Mouse (Mus musculus): ENCODE results near the gene Ptprg.
"Not testable (repeated sequence)": the region's sequence is repeated elsewhere in the genome, so short reads cannot be mapped to it uniquely, and the experiment has no call there.

The Ptprg gene

GRCm38 (mm10) chr14:11743726-11744125, 190.4 kb downstream of the Ptprg start:
- DNase-seq (ENCODE audit: low read depth, low spot score): no peak

GRCm38 (mm10) chr14:11752678-11753077, 199.3 kb downstream of the Ptprg start:
- DNase-seq (ENCODE audit: low read depth, low spot score): no peak

GRCm38 (mm10) chr14:11754656-11755055, 201.3 kb downstream of the Ptprg start:
- no peak for DNase-seq (ENCODE audit: low read depth, low spot score)

- no peak for DNase-seq (ENCODE audit: low read depth, low spot score)
These were observed 204.9 kb downstream of the Ptprg start for GRCm38 (mm10) chr14:11758185-11758584.

- DNase-seq (ENCODE audit: low read depth, low spot score): no peak
These were observed 206.0 kb downstream of the Ptprg start for GRCm38 (mm10) chr14:11759356-11759755.

- no peak for DNase-seq (ENCODE audit: low read depth, low spot score)
These were observed 209.7 kb downstream of the Ptprg start for GRCm38 (mm10) chr14:11762995-11763394.

- DNase-seq (ENCODE audit: low read depth, low spot score): no peak
These were observed 219.4 kb downstream of the Ptprg start for GRCm38 (mm10) chr14:11772736-11773135.

GRCm38 (mm10) chr14:11774476-11775037, 221.2 kb downstream of the Ptprg start:
- DNase-seq (ENCODE audit: low read depth, low spot score): no peak

GRCm38 (mm10) chr14:11775204-11775603, 221.9 kb downstream of the Ptprg start:
- DNase-seq (ENCODE audit: low read depth, low spot score): no peak

- DNase-seq (ENCODE audit: low read depth, low spot score): no peak
These were observed 222.7 kb downstream of the Ptprg start for GRCm38 (mm10) chr14:11775951-11776495.

GRCm38 (mm10) chr14:11776566-11776965, 223.2 kb downstream of the Ptprg start:
- no peak for DNase-seq (ENCODE audit: low read depth, low spot score)

GRCm38 (mm10) chr14:11791190-11791589, 237.9 kb downstream of the Ptprg start:
- DNase-seq (ENCODE audit: low read depth, low spot score): no peak

GRCm38 (mm10) chr14:11793847-11794246, 240.5 kb downstream of the Ptprg start:
- no peak for DNase-seq (ENCODE audit: low read depth, low spot score)

- no peak for DNase-seq (ENCODE audit: low read depth, low spot score)
These were observed 249.2 kb downstream of the Ptprg start for GRCm38 (mm10) chr14:11802355-11803035.

GRCm38 (mm10) chr14:11806674-11807073, 253.3 kb downstream of the Ptprg start:
- DNase-seq (ENCODE audit: low read depth, low spot score): no peak

- DNase-seq (ENCODE audit: low read depth, low spot score): no peak
These were observed 254.1 kb downstream of the Ptprg start for GRCm38 (mm10) chr14:11807465-11807864.

- no peak for DNase-seq (ENCODE audit: low read depth, low spot score)
These were observed 257.9 kb downstream of the Ptprg start for GRCm38 (mm10) chr14:11811142-11811761.

GRCm38 (mm10) chr14:11812291-11812690, 259.0 kb downstream of the Ptprg start:
- no peak for DNase-seq (ENCODE audit: low read depth, low spot score)

GRCm38 (mm10) chr14:11814811-11815210, 261.5 kb downstream of the Ptprg start:
- not testable (repeated sequence) for DNase-seq (ENCODE audit: low read depth, low spot score)

GRCm38 (mm10) chr14:11817236-11817635, 263.9 kb downstream of the Ptprg start:
- no peak for DNase-seq (ENCODE audit: low read depth, low spot score)

- no peak for DNase-seq (ENCODE audit: low read depth, low spot score)
These were observed 264.7 kb downstream of the Ptprg start for GRCm38 (mm10) chr14:11818054-11818453.

GRCm38 (mm10) chr14:11818721-11819120, 265.4 kb downstream of the Ptprg start:
- DNase-seq (ENCODE audit: low read depth, low spot score): no peak

- DNase-seq (ENCODE audit: low read depth, low spot score): no peak
These were observed 266.0 kb downstream of the Ptprg start for GRCm38 (mm10) chr14:11819326-11819725.
